Mouse (Mus musculus) heart, embryonic 14.5 days (tissue): Measurements from ENCODE around the gene Dlgap1. TPM values are rescaled to one million over a fixed set of nuclear protein-coding genes. Genes with fewer than 3 reads are reported as not detected.
A peak's percentile ranks its signal among the peaks of the same experiment; 100 is the strongest.

Source experiments
- ATAC-seq: fragments of 200-750 bp; cut with Nextera tagmentation; 2 replicates; pipeline ENCODE4 v1.8.0; 2017; ENCODE audit warnings: low read depth, moderate TSS enrichment; ENCODE audit not compliant: insufficient number of reproducible peaks, insufficient read depth, low FRiP score
- H3K27ac ChIP-seq, 2 experiments: fragments of 200-500 bp in 1 of 2; fragments of 300-500 bp in 1 of 2; sonication (generic) in 1 of 2; replicated peaks in 1 of 2; 2 replicates each; pipeline ENCODE4 v1.5.1; 2012 to 2014; ENCODE audit warnings: low read depth in 2 of 2, low read length in 2 of 2, control low read depth in 1 of 2, mild to moderate bottlenecking in 1 of 2, mixed read lengths in 1 of 2; ENCODE audit not compliant: control insufficient read depth in 1 of 2, insufficient read depth in 1 of 2
- H3K27me3 ChIP-seq: fragments of 300-500 bp; sonication (generic); 2 replicates; pipeline ENCODE4 v1.6.1; 2014; ENCODE audit warnings: mild to moderate bottlenecking, low read length, control low read depth; ENCODE audit not compliant: control insufficient read depth, insufficient read depth
- H3K36me3 ChIP-seq: fragments of 300-500 bp; sonication (generic); 2 replicates; pipeline ENCODE4 v1.6.1; 2014; ENCODE audit warnings: mild to moderate bottlenecking, control low read depth, low read length, mixed read lengths; ENCODE audit not compliant: control insufficient read depth, insufficient read depth
- H3K4me1 ChIP-seq, 2 experiments: fragments of 200-500 bp in 1 of 2; fragments of 300-500 bp in 1 of 2; sonication (generic) in 1 of 2; 2 replicates each; pipeline ENCODE4 v1.6.1; 2012 to 2014; ENCODE audit warnings: low read length in 2 of 2, control low read depth in 1 of 2, mixed read lengths in 1 of 2; ENCODE audit not compliant: control insufficient read depth in 2 of 2, insufficient read depth in 2 of 2
- H3K4me2 ChIP-seq: fragments of 300-500 bp; sonication (generic); 2 replicates; pipeline ENCODE4 v1.6.1; 2014; ENCODE audit warnings: mild to moderate bottlenecking, low read length
- H3K4me3 ChIP-seq, 2 experiments: fragments of 200-500 bp in 1 of 2; fragments of 300-500 bp in 1 of 2; sonication (generic) in 1 of 2; 2 replicates each; pipeline ENCODE4 v1.5.1; 2012 to 2014; ENCODE audit warnings: low read length in 2 of 2, mild to moderate bottlenecking in 2 of 2, control low read depth in 1 of 2, low read depth in 1 of 2, moderate library complexity in 1 of 2; ENCODE audit not compliant: control insufficient read depth in 1 of 2, insufficient read depth in 1 of 2
- H3K9ac ChIP-seq: fragments of 300-500 bp; sonication (generic); 2 replicates; pipeline ENCODE4 v1.6.1; 2014; ENCODE audit warnings: mild to moderate bottlenecking, low read length
- H3K9me3 ChIP-seq: fragments of 300-500 bp; sonication (generic); 2 replicates; pipeline ENCODE4 v1.6.1; 2016; ENCODE audit warnings: low read length, control low read depth; ENCODE audit not compliant: control insufficient read depth
- WGBS: fragments of 180-500 bp; shearing (Covaris S2); extraction: QIAGEN DNeasy Blood & Tissue Kit; methylation state at CpG from one replicate; pipeline ENCODE4 v1.1.7; 2014; 5-methylcytosine and 5-hydroxymethylcytosine counted together
- polyA plus RNA-seq: library from polyadenylated mRNA; unstranded; fragments of >200 nt; fragmentation: Nextera tagmentation; extraction: Ambion mirVana; gene quantifications from 2 replicates; pipeline ENCODE4 v1.2.1, GENCODE M21; 2014

Dlgap1 gene
- polyA plus RNA-seq, 1 experiment from 2014 or later, result 1.1 TPM

GRCm38 (mm10) chr17:70600462-70600861, 631.6 kb downstream of the Dlgap1 start:
- no peak for ATAC-seq
- Histone ChIP-seq H3K4me2 (no peak overlapping the region), H3K9me3 (no peaks in the 10 kb centered on the region), H3K27ac (no peak overlapping the region), H3K9ac (no peak overlapping the region), H3K4me1 (no peaks in the 10 kb centered on the region), H3K27me3 (no peaks in the 10 kb centered on the region), H3K4me3 (no peak overlapping the region), H3K36me3 (no peaks in the 10 kb centered on the region)
- 70% methylated on average over 6 of the region's 6 CpGs for whole genome bisulfite sequencing

GRCm38 (mm10) chr17:70602051-70602450, 633.2 kb downstream of the Dlgap1 start:
- H3K27me3 ChIP-seq, result no peaks in the 10 kb centered on the region
- WGBS, result 71% methylated on average over 7 of the region's 7 CpGs
- H3K9me3 ChIP-seq, result no peaks in the 10 kb centered on the region
- no peak overlapping the region for H3K4me3 ChIP-seq
- no peak overlapping the region for H3K9ac ChIP-seq
- no peak for ATAC-seq
- H3K27ac ChIP-seq, result no peak overlapping the region
- no peaks in the 10 kb centered on the region for H3K4me1 ChIP-seq
- H3K36me3 ChIP-seq, result no peaks in the 10 kb centered on the region
- no peak overlapping the region for H3K4me2 ChIP-seq

- Histone ChIP-seq H3K4me3 (no peak overlapping the region), H3K4me1 (no peaks in the 10 kb centered on the region), H3K9ac (no peak overlapping the region), H3K4me2 (no peak overlapping the region), H3K36me3 (no peaks in the 10 kb centered on the region), H3K27me3 (no peaks in the 10 kb centered on the region), H3K9me3 (no peaks in the 10 kb centered on the region), H3K27ac (no peak overlapping the region)
- no peak for ATAC-seq
- WGBS, result 75% methylated on average over 5 of the region's 5 CpGs
Observed at GRCm38 (mm10) chr17:70605659-70606058, 636.8 kb downstream of the Dlgap1 start.

DNA sequence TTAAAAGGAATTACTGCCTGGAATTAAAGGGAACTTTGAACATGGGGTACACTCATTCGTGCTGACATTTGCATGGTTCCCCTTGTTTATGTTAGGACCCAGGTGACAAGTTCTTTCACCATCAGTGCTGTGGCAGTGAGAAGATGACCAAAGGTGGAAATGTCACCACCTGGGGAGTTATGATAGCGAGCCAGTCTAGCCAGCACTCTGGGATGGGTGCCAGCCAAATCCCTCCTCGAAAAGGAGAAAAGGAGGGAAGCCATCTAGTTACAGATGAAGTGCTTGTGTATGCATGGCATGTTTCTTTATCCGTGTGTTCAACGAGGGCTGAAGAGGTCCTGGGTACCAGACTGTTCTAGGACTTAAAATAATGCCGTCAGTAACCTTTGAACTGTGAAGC, 643.3 kb downstream of the Dlgap1 start:
- Histone ChIP-seq H3K9ac (no peak overlapping the region), H3K36me3 (no peaks in the 10 kb centered on the region), H3K27me3 (no peaks in the 10 kb centered on the region), H3K9me3 (no peaks in the 10 kb centered on the region), H3K4me2 (no peak overlapping the region), H3K4me1 (no peaks in the 10 kb centered on the region), H3K4me3 (no peak overlapping the region), H3K27ac (no peak overlapping the region)
- WGBS, result 37% methylated on average over 6 of the region's 6 CpGs
- ATAC-seq, result no peak

DNA sequence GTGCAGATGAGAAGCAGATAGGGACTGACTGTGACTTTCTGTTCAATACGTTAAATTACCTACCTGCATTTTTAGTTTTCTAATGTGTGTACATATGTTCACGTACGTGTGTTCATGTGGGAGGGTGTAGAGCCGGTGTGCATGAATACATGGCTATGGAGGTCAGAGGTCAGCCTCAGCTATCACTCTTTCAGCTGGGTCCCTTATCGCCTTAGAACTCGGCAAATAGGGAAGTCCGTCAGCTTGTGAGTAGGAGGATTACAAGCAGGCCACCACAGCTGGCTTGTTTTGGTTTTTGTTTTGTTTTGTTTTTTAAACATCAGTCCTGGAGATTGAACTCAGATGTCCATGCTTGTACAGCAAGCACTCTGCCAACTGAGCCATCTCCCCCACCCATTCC, 645.0 kb downstream of the Dlgap1 start:
- Histone ChIP-seq H3K36me3 (no peaks in the 10 kb centered on the region), H3K27me3 (no peaks in the 10 kb centered on the region), H3K27ac (no peak overlapping the region), H3K4me2 (no peak overlapping the region), H3K9me3 (no peaks in the 10 kb centered on the region), H3K9ac (no peak overlapping the region), H3K4me3 (no peak overlapping the region), H3K4me1 (no peaks in the 10 kb centered on the region)
- WGBS, result 78% methylated on average over 7 of the region's 7 CpGs
- no peak for ATAC-seq

DNA sequence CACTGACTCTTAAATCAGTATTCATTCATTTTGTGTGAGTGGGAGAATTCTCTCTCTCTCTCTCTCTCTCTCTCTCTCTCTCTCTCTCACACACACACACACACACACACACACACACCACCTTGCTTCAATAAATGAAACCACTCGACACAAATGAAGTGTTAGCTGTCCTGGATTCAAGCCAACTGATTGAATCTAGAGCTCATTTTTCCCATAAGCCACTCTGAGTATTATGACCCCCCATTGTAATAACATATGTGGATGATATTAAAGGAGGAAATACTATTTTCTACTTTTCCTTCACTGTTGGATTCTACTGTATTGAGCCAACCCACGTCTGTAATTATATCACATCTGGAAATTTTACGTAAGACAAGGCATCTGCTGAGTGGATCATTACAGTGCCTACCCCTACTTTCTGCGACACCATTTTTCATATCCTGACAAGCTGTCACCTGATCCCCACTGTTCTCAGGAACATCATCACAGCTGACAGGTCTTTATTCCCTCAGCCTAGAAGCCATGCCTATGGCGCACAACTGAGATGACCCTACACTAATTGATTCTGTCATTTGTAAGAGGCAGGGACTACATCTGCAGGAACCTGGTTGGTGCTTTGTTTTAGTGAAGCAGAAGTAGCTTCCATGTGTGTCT, 645.7 kb downstream of the Dlgap1 start:
- 75% methylated on average over 5 of the region's 5 CpGs for WGBS
- no peaks in the 10 kb centered on the region for H3K4me1 ChIP-seq
- H3K36me3 ChIP-seq, result no peaks in the 10 kb centered on the region
- no peaks in the 10 kb centered on the region for H3K27me3 ChIP-seq
- H3K4me2 ChIP-seq, result no peak overlapping the region
- ATAC-seq, result no peak
- H3K9ac ChIP-seq, result no peak overlapping the region
- H3K4me3 ChIP-seq, result no peak overlapping the region
- H3K9me3 ChIP-seq, result no peaks in the 10 kb centered on the region
- no peak overlapping the region for H3K27ac ChIP-seq

- peaks cover 6% of the 10 kb centered on the region for H3K9me3 ChIP-seq
- H3K4me1 ChIP-seq, result peaks cover 2 to 3% of the 10 kb centered on the region in 2 experiments; a peak in 3 of 4 replicates
- H3K27ac ChIP-seq, result no peak overlapping the region
- H3K9ac ChIP-seq, result no peak overlapping the region
- ATAC-seq, result no peak
- no peaks in the 10 kb centered on the region for H3K27me3 ChIP-seq
- H3K4me3 ChIP-seq, result no peak overlapping the region
- no peaks in the 10 kb centered on the region for H3K36me3 ChIP-seq
- 45% methylated on average over 8 of the region's 8 CpGs for WGBS
- H3K4me2 ChIP-seq, result peak overlapping the region; percentile 7
Observed at GRCm38 (mm10) chr17:70622493-70622892, 653.6 kb downstream of the Dlgap1 start.

DNA sequence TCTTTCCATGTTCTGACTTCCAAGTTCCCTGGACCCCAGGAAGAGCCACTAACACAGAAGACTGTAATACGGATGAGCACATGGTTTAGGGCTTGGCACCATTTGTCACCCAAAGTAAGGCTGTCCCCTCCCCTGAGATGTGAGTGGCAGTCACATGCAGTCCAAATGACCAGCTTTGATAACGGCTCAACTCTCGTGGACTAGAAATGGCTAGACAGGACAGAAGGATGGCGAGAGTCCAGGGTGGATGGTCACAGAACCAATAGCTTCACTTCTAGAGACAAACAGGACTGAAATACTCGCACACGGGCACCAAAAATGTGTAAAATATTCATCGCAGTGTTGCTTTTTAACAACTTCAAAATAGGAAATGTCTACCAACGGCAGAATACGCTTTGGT, 657.5 kb downstream of the Dlgap1 start:
- Histone ChIP-seq H3K4me3 (no peak overlapping the region), H3K36me3 (no peaks in the 10 kb centered on the region), H3K4me2 (no peak overlapping the region), H3K27ac (no peak overlapping the region), H3K9ac (no peak overlapping the region), H3K9me3 (0 out of 2 replicates have a peak, but pooled peaks cover 3% of the 10 kb centered on the region), H3K4me1 (peaks cover 2 to 3% of the 10 kb centered on the region in 2 experiments; a peak in 3 of 4 replicates), H3K27me3 (no peaks in the 10 kb centered on the region)
- WGBS, result 84% methylated on average over 9 of the region's 9 CpGs
- no peak for ATAC-seq
